Mouse (Mus musculus) lung, embryonic 16.5 days (tissue): ENCODE results near the gene Pnkp. TPM values are rescaled to one million over a fixed set of nuclear protein-coding genes. Genes with fewer than 3 reads are reported as not detected.

ENCODE experiments used
- ATAC-seq: fragments of 200-750 bp; cut with Nextera tagmentation; 2 replicates; pipeline ENCODE4 v1.8.0; 2017; ENCODE audit warnings: low read depth, mild to moderate bottlenecking, moderate library complexity
- H3K27ac ChIP-seq: fragments of 300-500 bp; sonication (generic); 2 replicates; pipeline ENCODE4 v1.5.1; 2014; ENCODE audit warnings: mild to moderate bottlenecking, control low read depth, low read length
- H3K27me3 ChIP-seq: fragments of 300-500 bp; sonication (generic); 2 replicates; pipeline ENCODE4 v1.6.1; 2014; ENCODE audit warnings: low read depth, low read length, mixed read lengths; ENCODE audit not compliant: control insufficient read depth, insufficient read depth
- H3K36me3 ChIP-seq: fragments of 300-500 bp; sonication (generic); 2 replicates; pipeline ENCODE4 v1.6.1; 2014; ENCODE audit warnings: low read length; ENCODE audit not compliant: control insufficient read depth, insufficient read depth
- H3K4me1 ChIP-seq: fragments of 300-500 bp; sonication (generic); replicated peaks from 2 replicates; pipeline ENCODE4 v1.6.1; 2014; ENCODE audit warnings: low read length, mixed read lengths; ENCODE audit not compliant: control insufficient read depth, insufficient read depth
- H3K4me2 ChIP-seq: fragments of 300-500 bp; sonication (generic); 2 replicates; pipeline ENCODE4 v1.6.1; 2014; ENCODE audit warnings: low read depth, low read length, control low read depth
- H3K4me3 ChIP-seq: fragments of 300-500 bp; sonication (generic); 2 replicates; pipeline ENCODE4 v1.5.1; 2014; ENCODE audit warnings: mild to moderate bottlenecking, low read length, control low read depth
- H3K9ac ChIP-seq: fragments of 300-500 bp; sonication (generic); 2 replicates; pipeline ENCODE4 v1.6.1; 2014; ENCODE audit warnings: low read length, control low read depth
- H3K9me3 ChIP-seq: fragments of 300-500 bp; sonication (generic); 2 replicates; pipeline ENCODE4 v1.6.1; 2016; ENCODE audit warnings: low read length; ENCODE audit not compliant: control insufficient read depth
- WGBS: fragments of 180-500 bp; shearing (Covaris S2); extraction: QIAGEN DNeasy Blood & Tissue Kit; methylation state at CpG from one replicate; pipeline ENCODE4 v1.1.7; 2014; 5-methylcytosine and 5-hydroxymethylcytosine counted together
- microRNA counts: library from miRNA; unstranded; fragments of <30 nt; microRNA quantifications from one replicate; lab custom pipeline; 2016
- microRNA-seq: library from miRNA; unstranded; fragments of <30 nt; microRNA quantifications from one replicate; pipeline ENCODE4, GENCODE M21; 2016
- polyA plus RNA-seq: library from polyadenylated mRNA; unstranded; fragments of >200 nt; fragmentation: Nextera tagmentation; extraction: Ambion mirVana; gene quantifications from 2 replicates; pipeline ENCODE4 v1.2.1, GENCODE M21; 2015

Pnkp gene
- polyA plus RNA-seq, 1 experiment from 2014 or later, result 38.0 TPM

DNA sequence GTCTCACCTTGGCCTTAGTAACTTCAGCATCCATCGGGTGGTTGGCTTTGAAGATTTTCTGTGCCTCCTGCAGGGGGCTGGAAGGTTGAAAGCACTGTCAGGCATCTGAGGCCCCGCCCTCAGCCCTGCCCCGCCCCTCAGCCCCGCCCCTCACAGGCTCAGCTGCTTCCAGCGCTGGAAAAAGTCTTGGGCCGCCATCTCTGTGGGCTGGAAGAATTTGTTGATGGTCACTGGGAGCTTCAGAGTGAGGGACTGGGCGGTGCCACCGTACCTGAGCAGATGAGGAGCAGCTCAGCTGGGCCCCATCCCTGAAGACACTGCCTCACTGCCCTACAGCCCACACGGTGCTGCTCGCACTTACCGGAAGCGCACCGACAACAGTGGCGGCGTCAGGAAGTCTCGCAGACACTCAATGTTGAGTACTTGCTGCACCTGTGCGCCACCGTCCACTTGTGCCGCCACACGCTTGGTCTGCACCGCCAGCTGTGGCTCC, 44.3 kb downstream of the Pnkp start:
- peak; percentile 66 for ATAC-seq
- Histone ChIP-seq H3K4me3 (peak overlapping the region; percentile 34), H3K36me3 (peaks cover 36% of the 10 kb centered on the region), H3K4me1 (peaks cover 24% of the 10 kb centered on the region), H3K27ac (peak overlapping the region; percentile 56), H3K9me3 (no peaks in the 10 kb centered on the region), H3K9ac (peak overlapping the region; percentile 34), H3K4me2 (peak overlapping the region; percentile 47), H3K27me3 (no peaks in the 10 kb centered on the region)
- WGBS, result 6% methylated on average over 21 of the region's 21 CpGs

DNA sequence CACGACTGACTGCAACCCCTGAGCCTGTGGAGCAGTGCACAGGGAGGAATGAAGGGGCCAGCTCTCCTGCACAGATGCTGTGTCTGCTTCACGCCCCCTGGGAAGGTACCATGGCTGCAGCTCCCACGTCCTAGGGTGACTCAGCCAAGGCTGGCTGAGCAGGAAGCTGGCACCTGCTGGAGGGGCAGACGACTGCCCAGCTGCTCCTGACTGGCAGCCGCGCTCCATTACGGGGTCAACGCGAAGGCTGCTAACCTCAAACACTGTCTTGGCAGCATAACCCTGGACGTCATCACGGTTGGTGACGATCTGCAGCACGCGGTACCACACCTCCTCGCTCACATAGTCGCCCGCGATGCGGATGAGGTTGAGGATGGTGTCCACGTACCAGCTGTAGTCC, 48.5 kb downstream of the Pnkp start:
- peaks cover 10% of the 10 kb centered on the region for H3K4me1 ChIP-seq
- 90% methylated on average over 20 of the region's 20 CpGs for WGBS
- no peak overlapping the region for H3K4me2 ChIP-seq
- peaks cover 51% of the 10 kb centered on the region for H3K36me3 ChIP-seq
- no peak overlapping the region for H3K4me3 ChIP-seq
- no peak overlapping the region for H3K27ac ChIP-seq
- H3K27me3 ChIP-seq, result no peaks in the 10 kb centered on the region
- H3K9ac ChIP-seq, result no peak overlapping the region
- no peak for ATAC-seq
- no peaks in the 10 kb centered on the region for H3K9me3 ChIP-seq

DNA sequence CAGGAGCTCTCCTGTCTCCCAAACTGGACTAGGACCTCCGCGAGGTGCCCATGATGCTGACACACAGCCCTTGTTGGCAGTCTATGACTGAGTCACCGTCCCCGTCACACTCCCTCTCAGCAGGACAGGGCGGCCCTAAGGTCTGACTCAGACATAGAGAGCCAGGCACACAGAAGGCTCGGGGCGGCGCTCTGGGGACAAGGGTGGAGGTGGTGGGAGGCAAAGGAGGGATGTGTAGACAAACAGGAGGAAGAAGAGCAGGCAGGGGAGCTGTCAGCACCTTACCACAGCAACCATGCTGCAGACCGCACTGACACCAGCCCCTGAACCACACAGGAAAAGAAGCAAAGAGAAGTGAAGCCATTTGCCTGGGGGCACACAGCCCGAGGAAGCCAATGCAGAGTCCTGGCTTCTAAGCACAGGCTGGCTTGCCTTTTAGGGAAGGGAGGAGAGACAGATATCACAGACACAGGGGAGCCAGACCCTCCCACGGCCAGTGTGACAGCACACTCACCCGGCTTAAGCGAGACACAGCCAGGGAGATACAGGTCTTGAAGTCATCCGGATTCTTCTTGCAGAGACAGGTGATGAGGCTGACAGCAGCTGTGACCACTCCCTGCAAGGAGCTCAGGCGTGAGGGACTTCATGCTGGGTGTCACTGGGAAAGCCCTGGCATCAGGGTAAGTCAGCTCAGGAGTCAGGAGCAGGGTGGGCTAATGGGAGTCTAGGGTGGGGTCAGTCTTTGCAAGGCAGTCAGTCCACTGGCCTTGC, 52.0 kb downstream of the Pnkp start:
- H3K4me2 ChIP-seq, result no peak overlapping the region
- H3K36me3 ChIP-seq, result peaks cover 58% of the 10 kb centered on the region
- no peaks in the 10 kb centered on the region for H3K27me3 ChIP-seq
- no peak overlapping the region for H3K9ac ChIP-seq
- H3K9me3 ChIP-seq, result no peaks in the 10 kb centered on the region
- ATAC-seq, result no peak
- WGBS, result 86% methylated on average over 15 of the region's 15 CpGs
- no peak overlapping the region for H3K4me3 ChIP-seq
- no peak overlapping the region for H3K27ac ChIP-seq
- no peaks in the 10 kb centered on the region for H3K4me1 ChIP-seq

MicroRNA genes within 50 kb of the gene (microRNA counts, 519-probe panel; counts per million panel counts)
- not detected for microRNA mmu-miR-707 (lab: Ali Mortazavi, UCI)

Small RNAs within 50 kb of the gene (microRNA-seq; reads per million reads assigned to microRNA genes)
- gene Mir707, result not detected

Other genes with a start within 250 kb of the Pnkp start
- 38.8 and 39.4 TPM in 2 replicates for gene Myh14, start 186.3 kb upstream of the Pnkp start, polyA plus RNA-seq
- not detected in 2 replicates for gene Izumo2, start 148.4 kb upstream of the Pnkp start, polyA plus RNA-seq
- 46.9 and 53.0 TPM in 2 replicates for gene Vrk3, start 108.7 kb upstream of the Pnkp start, polyA plus RNA-seq
- gene Zfp473, start 106.1 kb upstream of the Pnkp start, polyA plus RNA-seq, result 2.0 TPM in 2 replicates
- 88.6 and 98.6 TPM in 2 replicates for gene Nup62, start 41.1 kb upstream of the Pnkp start, polyA plus RNA-seq
- 1.4 and 1.7 TPM in 2 replicates for gene Il4i1, start 40.8 kb upstream of the Pnkp start, polyA plus RNA-seq
- 3.3 and 3.5 TPM in 2 replicates for gene Atf5, start 40.5 kb upstream of the Pnkp start, polyA plus RNA-seq
- gene Akt1s1, start 8.1 kb upstream of the Pnkp start, polyA plus RNA-seq, result 92.3 and 95.6 TPM in 2 replicates
- 83.7 and 84.4 TPM in 2 replicates for gene Tbc1d17, start 8.1 kb upstream of the Pnkp start, polyA plus RNA-seq
- 302 and 307 TPM in 2 replicates for gene Ptov1, start 12.6 kb downstream of the Pnkp start, polyA plus RNA-seq
- 97.3 and 102 TPM in 2 replicates for gene Med25, start 35.6 kb downstream of the Pnkp start, polyA plus RNA-seq
- gene Fuz, start 38.9 kb downstream of the Pnkp start, polyA plus RNA-seq, result 22.4 and 24.3 TPM in 2 replicates
- 58.2 and 63.7 TPM in 2 replicates for gene Ap2a1, start 72.4 kb downstream of the Pnkp start, polyA plus RNA-seq
- gene Tsks, start 86.1 kb downstream of the Pnkp start, polyA plus RNA-seq, result 0.15 and 0.44 TPM in 2 replicates
- gene Cpt1c, start 117.7 kb downstream of the Pnkp start, polyA plus RNA-seq, result 17.1 and 17.5 TPM in 2 replicates
- gene Prmt1, start 129.4 kb downstream of the Pnkp start, polyA plus RNA-seq, result 413 and 457 TPM in 2 replicates
- 96.5 and 108 TPM in 2 replicates for gene Irf3, start 140.5 kb downstream of the Pnkp start, polyA plus RNA-seq
- 62.0 and 64.5 TPM in 2 replicates for gene Bcl2l12, start 141.6 kb downstream of the Pnkp start, polyA plus RNA-seq
- gene Scaf1, start 159.2 kb downstream of the Pnkp start, polyA plus RNA-seq, result 28.9 and 30.7 TPM in 2 replicates
- 54.6 and 59.7 TPM in 2 replicates for gene Rras, start 160.8 kb downstream of the Pnkp start, polyA plus RNA-seq
- gene Prr12, start 195.7 kb downstream of the Pnkp start, polyA plus RNA-seq, result 9.2 TPM in 2 replicates
- gene Nosip, start 205.3 kb downstream of the Pnkp start, polyA plus RNA-seq, result 72.5 and 77.8 TPM in 2 replicates
- gene Prrg2, start 205.5 kb downstream of the Pnkp start, polyA plus RNA-seq, result 28.7 and 31.9 TPM in 2 replicates
- 308 and 326 TPM in 2 replicates for gene Rcn3, start 235.1 kb downstream of the Pnkp start, polyA plus RNA-seq
- gene Fcgrt, start 246.7 kb downstream of the Pnkp start, polyA plus RNA-seq, result 93.7 and 97.1 TPM in 2 replicates